In genomic region chr14:32150872-32151271, GRCm38 (mm10) we compare ENCODE assay signal across 22 mouse cellular contexts. TPM values are rescaled to one million over a fixed set of nuclear protein-coding genes. Genes with fewer than 3 reads are reported as not detected.
"Had no signal": no experiment of that assay in that cellular context is flagged by ENCODE, and none has a peak within 500 bp of the region (broad histone marks: within the 10 kb centered on the region; RNA-seq: fewer than 3 reads in every experiment).

No protein-coding gene starts in this region.

- H3K27ac ChIP-seq: kidney, embryonic 15.5 days; limb, embryonic 13.5 days; liver, embryonic 12.5 days; midbrain, embryonic 13.5 days; neural tube, embryonic 15.5 days had no signal

- H3K27me3 ChIP-seq: kidney, embryonic 15.5 days; limb, embryonic 13.5 days; liver, embryonic 12.5 days; midbrain, embryonic 13.5 days; neural tube, embryonic 15.5 days had no signal

- ATAC-seq: liver, embryonic 12.5 days; midbrain, embryonic 13.5 days had no signal

- H3K9me3 ChIP-seq: neural tube, embryonic 15.5 days had no signal

- H3K9ac ChIP-seq: kidney, embryonic 15.5 days; limb, embryonic 13.5 days; liver, embryonic 12.5 days; midbrain, embryonic 13.5 days; neural tube, embryonic 15.5 days had no signal

- H3K36me3 ChIP-seq: kidney, embryonic 15.5 days; limb, embryonic 13.5 days; liver, embryonic 12.5 days; midbrain, embryonic 13.5 days; neural tube, embryonic 15.5 days had no signal

- H3K4me1 ChIP-seq: kidney, embryonic 15.5 days; limb, embryonic 13.5 days; midbrain, embryonic 13.5 days; neural tube, embryonic 15.5 days had no signal

- H3K4me3 ChIP-seq: kidney, embryonic 15.5 days; limb, embryonic 13.5 days; liver, embryonic 12.5 days; midbrain, embryonic 13.5 days; myocyte; neural tube, embryonic 15.5 days had no signal

- H3K4me2 ChIP-seq: kidney, embryonic 15.5 days; limb, embryonic 13.5 days; liver, embryonic 12.5 days; midbrain, embryonic 13.5 days; neural tube, embryonic 15.5 days had no signal

- DNase-seq: kidney, adult 2 months; kidney, postnatal 25 days; left cerebral cortex, postnatal 4 days; lung, adult 18-20 months; right cerebral cortex, adult 18-20 months; right cerebral cortex, postnatal 25 days; thymus, postnatal 4 days had no signal

RNA-seq across cellular contexts. Expression of gene Msmb, which starts 9.0 kb away (rescaled TPM):
- total RNA-seq: layer of hippocampus, adult 8-10 months; layer of hippocampus, postnatal 14 days; left cerebral cortex, adult 18-20 months; left cerebral cortex, postnatal 10 days; left cerebral cortex, postnatal 4 days; megakaryocyte-erythroid progenitor cell, adult 5-6 weeks had no signal
- polyA plus RNA-seq: intestine, embryonic 14.5 days; kidney, adult 2 months; kidney, embryonic 15.5 days; limb, embryonic 13.5 days; midbrain, embryonic 13.5 days; myocyte; neural tube, embryonic 11.5 days; neural tube, embryonic 15.5 days; small intestine, adult 2 months; stomach, embryonic 16.5 days had no signal
